Mouse (Mus musculus) hindbrain, embryonic 10.5 days (tissue): Measurements from ENCODE around the gene Kri1. TPM values are rescaled to one million over a fixed set of nuclear protein-coding genes. Genes with fewer than 3 reads are reported as not detected.
"Not testable (repeated sequence)": the region's sequence is repeated elsewhere in the genome, so short reads cannot be mapped to it uniquely, and the experiment has no call there.

Experiments used
- DNase-seq: peaks from one replicate; pipeline ENCODE4 v3.0.0-alpha.2; 2017; ENCODE audit warnings: low spot score
- H3K27ac ChIP-seq: fragments of 300-500 bp; sonication (generic); 2 replicates; pipeline ENCODE4 v1.5.1; 2016; ENCODE audit warnings: mild to moderate bottlenecking, moderate library complexity
- H3K27me3 ChIP-seq: fragments of 300-500 bp; sonication (generic); 2 replicates; pipeline ENCODE4 v1.6.1; 2016; ENCODE audit warnings: mild to moderate bottlenecking; ENCODE audit not compliant: poor library complexity, insufficient read depth, severe bottlenecking
- H3K36me3 ChIP-seq: fragments of 300-500 bp; sonication (generic); 2 replicates; pipeline ENCODE4 v1.6.1; 2016; ENCODE audit warnings: mild to moderate bottlenecking, moderate library complexity
- H3K4me1 ChIP-seq: fragments of 300-500 bp; sonication (generic); replicated peaks from 2 replicates; pipeline ENCODE4 v1.6.1; 2016; ENCODE audit warnings: mild to moderate bottlenecking
- H3K4me3 ChIP-seq: fragments of 300-500 bp; sonication (generic); 2 replicates; pipeline ENCODE4 v1.5.1; 2016; ENCODE audit warnings: mild to moderate bottlenecking, moderate library complexity
- H3K9me3 ChIP-seq: fragments of 300-500 bp; sonication (generic); 2 replicates; pipeline ENCODE4 v1.6.1; 2016; ENCODE audit warnings: mild to moderate bottlenecking, moderate library complexity
- WGBS: fragments of 180-500 bp; shearing (Covaris S2); methylation state at CpG from one replicate; pipeline ENCODE4 v1.1.7; 2016; 5-methylcytosine and 5-hydroxymethylcytosine counted together
- polyA plus RNA-seq: library from polyadenylated mRNA; unstranded; fragments of >200 nt; fragmentation: Nextera tagmentation; extraction: Ambion mirVana; gene quantifications from 2 replicates; pipeline ENCODE4 v1.2.1, GENCODE M21; 2016

The Kri1 gene
- polyA plus RNA-seq, 1 experiment from 2014 or later, result 17.6 TPM

DNA sequence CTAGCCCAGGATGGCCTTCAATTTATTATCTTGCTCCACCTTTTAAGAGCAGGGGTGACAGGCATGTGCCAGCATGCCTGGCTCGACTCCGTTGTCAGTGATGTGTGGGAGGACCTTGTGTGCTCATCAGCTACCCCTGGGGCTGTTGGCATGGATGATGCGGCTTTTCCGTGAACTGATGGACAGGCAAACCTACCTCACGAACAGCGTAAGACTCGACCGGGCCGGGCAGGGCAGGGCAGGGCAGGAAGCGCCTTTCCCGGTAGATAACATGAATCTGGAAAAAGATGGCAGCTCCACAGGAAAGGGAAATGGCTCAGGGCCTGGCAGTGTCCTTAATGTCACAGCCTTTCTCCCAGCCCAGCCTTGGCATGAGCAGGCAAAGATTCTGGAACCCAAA lies 36.5 kb upstream of the Kri1 start:
- no peak for DNase-seq
- H3K27me3 ChIP-seq, result no peaks in the 10 kb centered on the region
- H3K4me1 ChIP-seq, result peaks cover 23% of the 10 kb centered on the region
- no peaks in the 10 kb centered on the region for H3K9me3 ChIP-seq
- no peak overlapping the region for H3K27ac ChIP-seq
- 92% methylated on average over 11 of the region's 11 CpGs for WGBS
- peaks cover 17% of the 10 kb centered on the region; the same call in 1 of the 2 replicates for H3K36me3 ChIP-seq
- H3K4me3 ChIP-seq, result no peak overlapping the region

DNA sequence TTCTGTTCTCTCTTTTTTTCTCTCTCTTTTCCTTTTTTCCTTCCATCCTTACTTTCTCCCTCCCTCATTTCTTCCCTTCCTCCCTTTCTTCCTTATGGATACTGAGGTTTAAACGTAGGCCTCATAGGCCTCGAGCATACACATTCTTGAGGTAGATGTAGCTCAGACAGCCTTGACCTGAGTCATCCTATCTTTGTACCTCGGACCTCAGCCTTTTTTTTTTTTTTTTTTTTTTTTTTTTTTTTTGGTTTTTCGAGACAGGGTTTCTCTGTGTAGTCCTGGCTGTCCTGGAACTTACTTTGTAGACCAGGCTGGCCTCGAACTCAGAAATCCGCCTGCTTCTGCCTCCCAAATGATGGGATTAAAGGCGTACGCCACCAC lies 35.1 kb upstream of the Kri1 start:
- not testable (repeated sequence) for H3K9me3 ChIP-seq, H3K27me3 ChIP-seq, DNase-seq, H3K4me3 ChIP-seq, H3K27ac ChIP-seq
- Histone ChIP-seq H3K4me1 (peaks cover 23% of the 10 kb centered on the region), H3K36me3 (peaks cover 17% of the 10 kb centered on the region; the same call in 1 of the 2 replicates)
- 91% methylated on average over 8 of the region's 8 CpGs for WGBS

DNA sequence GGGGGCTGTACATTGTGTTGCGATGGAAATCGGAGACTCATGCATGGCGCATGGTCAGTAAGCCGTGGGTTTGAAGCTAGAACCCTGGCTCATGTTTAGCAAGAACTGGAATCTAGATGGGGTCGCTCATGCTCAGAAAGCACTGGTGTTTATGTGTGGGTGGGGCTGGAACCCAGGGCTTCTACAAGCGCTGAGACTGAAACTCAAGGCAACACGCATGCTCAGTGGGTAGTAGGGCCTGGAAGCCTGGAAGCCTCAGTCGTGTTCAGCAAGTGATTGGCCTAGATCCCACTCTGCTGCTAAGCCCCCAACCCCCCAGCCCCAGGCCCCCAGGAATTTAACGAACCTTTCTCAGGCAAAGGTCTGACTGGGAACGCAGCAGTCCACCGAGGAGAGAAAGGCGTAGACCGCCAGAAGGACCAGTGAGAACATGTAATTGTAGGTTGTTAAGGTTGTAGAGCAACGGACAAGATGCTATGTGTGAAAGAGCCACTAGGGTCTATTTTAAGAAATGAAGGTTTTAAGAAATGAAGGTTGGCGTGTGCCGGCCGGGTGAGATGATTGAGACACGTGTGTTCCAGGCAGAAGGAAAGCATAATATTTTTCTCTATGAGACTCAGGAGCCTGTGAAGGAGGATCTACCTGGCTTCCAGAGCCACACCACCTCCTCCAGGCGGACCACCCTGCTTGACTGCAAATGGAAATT lies 34.6 kb upstream of the Kri1 start:
- WGBS, result 90% methylated on average over 19 of the region's 19 CpGs

DNA sequence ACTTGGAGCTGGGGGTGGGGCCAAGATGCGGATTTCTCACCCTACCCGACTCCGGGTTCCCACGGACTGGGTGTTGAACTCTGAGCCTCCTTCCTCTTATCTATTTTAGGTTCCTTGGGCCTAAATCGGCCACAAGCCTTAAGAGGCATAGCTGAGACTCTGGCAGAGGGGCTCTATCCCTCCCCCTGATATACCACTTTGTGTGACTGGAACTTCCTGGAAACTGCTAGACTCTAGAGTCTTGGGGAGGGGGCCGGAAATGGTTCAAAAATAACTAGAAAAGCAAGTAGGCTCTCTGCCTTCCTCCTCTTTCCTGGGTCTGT lies 33.7 kb upstream of the Kri1 start:
- Histone ChIP-seq H3K36me3 (peaks cover 15% of the 10 kb centered on the region; the same call in 1 of the 2 replicates), H3K4me1 (peaks cover 23% of the 10 kb centered on the region), H3K27me3 (no peaks in the 10 kb centered on the region), H3K4me3 (peak overlapping the region; percentile 87), H3K9me3 (no peaks in the 10 kb centered on the region), H3K27ac (peak overlapping the region; percentile 88)
- DNase-seq, result peak; percentile 31
- 18% methylated on average over 6 of the region's 6 CpGs for WGBS

More for the DNA sequence above, 34.6 kb upstream of the Kri1 start:
- Histone ChIP-seq H3K36me3 (peaks cover 17% of the 10 kb centered on the region; the same call in 1 of the 2 replicates), H3K9me3 (no peaks in the 10 kb centered on the region), H3K4me3 (peak overlapping the region; percentile 87), H3K27ac (no peak overlapping the region), H3K4me1 (peaks cover 23% of the 10 kb centered on the region), H3K27me3 (no peaks in the 10 kb centered on the region)
- DNase-seq, result no peak

DNA sequence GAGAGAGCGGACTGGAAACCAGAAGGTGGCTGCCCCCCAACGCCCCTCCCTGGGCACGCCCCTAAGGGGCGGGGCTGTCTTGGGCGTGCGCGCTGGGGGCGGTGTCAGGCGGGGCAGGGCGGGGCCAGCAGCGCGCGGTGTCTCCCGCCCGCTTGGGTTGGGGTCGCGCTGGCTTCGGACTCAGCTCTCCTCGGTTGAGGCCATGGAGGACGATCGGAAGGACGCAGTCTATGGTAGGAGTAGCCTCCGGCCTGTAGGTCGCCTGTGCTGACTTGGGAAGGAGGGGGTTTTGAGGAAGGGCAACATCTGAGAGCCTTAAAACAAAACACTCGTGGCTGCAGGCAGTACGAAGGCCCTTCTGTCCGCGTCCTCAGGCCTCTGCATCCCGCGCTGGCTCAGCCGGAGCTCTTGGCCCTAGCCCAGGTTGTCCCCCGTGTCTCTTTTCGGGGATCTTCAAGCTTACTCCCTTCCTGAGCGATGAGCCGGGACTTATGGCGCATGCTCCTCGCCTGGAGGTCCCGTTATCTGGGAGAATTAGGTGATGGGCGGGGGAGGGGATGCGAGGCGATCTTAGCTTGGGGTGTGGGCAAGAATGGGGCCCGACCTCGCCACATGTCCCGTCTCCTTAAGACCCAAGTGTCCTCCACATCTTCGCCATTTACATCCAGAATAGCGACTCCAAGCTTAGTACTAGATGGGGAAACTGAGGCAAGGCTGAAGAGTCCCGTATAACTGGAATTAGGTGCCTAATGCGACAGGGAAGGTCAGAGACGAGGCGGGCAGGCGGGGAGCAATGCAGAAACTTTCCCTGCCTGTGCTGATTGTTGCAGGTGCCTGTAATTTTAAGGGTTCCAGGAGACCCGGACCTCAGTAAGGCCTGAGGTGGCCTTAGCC lies 33.1 kb upstream of the Kri1 start, which contains the start of gene Slc44a2:
Gene Slc44a2 (plus strand): TSS at position 80 of the 894 bp plus-strand sequence.
- Histone ChIP-seq H3K27me3 (no peaks in the 10 kb centered on the region), H3K36me3 (peaks cover 12% of the 10 kb centered on the region; the same call in 1 of the 2 replicates), H3K27ac (peak within 1 kb of the TSS; percentile 88), H3K4me3 (peak within 1 kb of the TSS; percentile 87), H3K9me3 (no peaks in the 10 kb centered on the region), H3K4me1 (peaks cover 23% of the 10 kb centered on the region)
- WGBS, result under 1% methylated on average over 52 of the region's 52 CpGs
- DNase-seq, result peak; percentile 91

DNA sequence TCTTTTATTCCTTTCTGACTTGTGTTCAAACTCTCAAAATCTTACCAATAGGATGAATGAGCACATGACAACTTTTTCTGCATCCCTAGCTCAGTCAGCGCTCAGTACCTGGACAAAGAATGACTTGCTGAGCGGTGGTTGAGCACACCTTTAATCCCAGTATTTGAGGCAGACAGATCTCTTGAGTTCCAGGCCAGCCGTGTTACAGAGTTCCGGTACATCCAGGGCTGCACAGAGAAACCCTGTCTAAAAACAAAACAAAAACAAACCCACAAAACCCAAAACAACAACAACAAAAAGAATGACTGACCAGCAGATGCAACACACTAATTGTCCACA lies 32.5 kb upstream of the Kri1 start:
- H3K36me3 ChIP-seq, result peaks cover 8% of the 10 kb centered on the region; the same call in 1 of the 2 replicates
- H3K4me1 ChIP-seq, result peaks cover 23% of the 10 kb centered on the region
- DNase-seq, result no peak
- H3K27me3 ChIP-seq, result no peaks in the 10 kb centered on the region
- whole genome bisulfite sequencing, result 31% methylated on average over 4 of the region's 4 CpGs
- no peaks in the 10 kb centered on the region for H3K9me3 ChIP-seq
- H3K27ac ChIP-seq, result peak overlapping the region; percentile 88
- H3K4me3 ChIP-seq, result peak overlapping the region; percentile 87

DNA sequence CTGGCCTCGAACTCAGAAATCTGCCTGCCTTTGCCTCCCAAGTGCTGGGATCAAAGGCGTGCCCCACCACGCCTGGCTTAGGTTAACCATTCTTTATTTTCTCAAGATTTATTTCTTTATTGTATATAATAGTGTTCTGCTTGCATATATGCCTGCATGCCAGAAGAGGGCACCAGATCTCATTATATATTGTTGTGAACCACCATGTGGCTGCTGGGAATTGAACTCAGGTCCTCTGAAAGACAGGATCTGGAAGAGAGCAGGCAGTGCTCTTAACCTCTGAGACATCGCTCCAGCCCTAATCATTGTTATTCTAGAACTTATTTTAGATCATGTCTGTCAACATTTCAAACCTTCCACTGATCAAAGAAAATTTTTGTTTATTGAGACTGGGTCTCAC lies 31.7 kb upstream of the Kri1 start:
- WGBS, result 95% methylated on average over 4 of the region's 4 CpGs
- Histone ChIP-seq H3K4me1 (peaks cover 23% of the 10 kb centered on the region), H3K27me3 (no peaks in the 10 kb centered on the region), H3K4me3 (no peak overlapping the region), H3K27ac (no peak overlapping the region), H3K9me3 (no peaks in the 10 kb centered on the region), H3K36me3 (peaks cover 2% of the 10 kb centered on the region; the same call in 1 of the 2 replicates)
- DNase-seq, result no peak

DNA sequence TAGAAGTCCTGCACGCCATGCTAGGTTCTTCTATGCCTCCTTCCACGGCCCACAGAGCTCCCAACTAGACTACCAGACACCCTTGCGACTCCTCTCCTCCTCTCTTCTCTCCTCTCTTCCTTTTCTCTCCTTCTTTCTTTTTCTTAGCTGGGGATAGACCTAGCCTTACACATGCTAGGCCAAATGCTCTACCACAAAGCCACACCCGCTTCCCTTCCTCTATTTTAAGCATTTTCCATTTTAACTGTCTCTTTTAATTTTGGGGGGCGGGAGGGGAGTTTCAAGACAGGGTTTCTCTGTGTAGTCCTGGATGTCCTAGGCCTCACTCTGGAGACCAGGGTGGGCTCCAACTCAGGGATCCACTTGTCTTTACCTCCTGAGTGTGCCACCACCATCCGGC lies 31.0 kb upstream of the Kri1 start:
- whole genome bisulfite sequencing, result 90% methylated on average over 6 of the region's 6 CpGs
- no peak overlapping the region for H3K27ac ChIP-seq

DNA sequence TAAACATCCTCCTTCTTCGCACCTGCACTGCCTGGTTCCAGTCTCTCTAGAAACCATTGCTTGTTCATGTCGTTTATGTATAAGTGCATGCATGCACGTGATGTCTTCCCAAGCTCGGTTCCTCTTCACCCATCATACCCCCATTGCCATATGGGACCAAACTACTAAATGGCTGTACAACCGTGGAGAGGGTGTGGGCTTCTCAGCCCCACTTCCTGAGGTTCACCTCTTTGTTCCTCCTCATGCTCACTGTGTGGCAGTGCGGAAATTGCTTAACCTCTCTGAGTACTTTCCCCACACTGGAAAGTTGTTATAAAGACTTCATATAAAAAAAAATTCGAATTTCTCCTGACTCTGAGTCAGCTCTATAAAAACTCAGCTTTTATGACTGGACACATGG lies 28.9 kb upstream of the Kri1 start:
- no peaks in the 10 kb centered on the region for H3K36me3 ChIP-seq
- H3K27me3 ChIP-seq, result peaks cover 15% of the 10 kb centered on the region
- no peak overlapping the region for H3K27ac ChIP-seq
- no peak overlapping the region for H3K4me3 ChIP-seq
- no peak for DNase-seq
- H3K4me1 ChIP-seq, result peaks cover 19% of the 10 kb centered on the region
- no peaks in the 10 kb centered on the region for H3K9me3 ChIP-seq
- 82% methylated on average over 7 of the region's 7 CpGs for WGBS

More for the DNA sequence above, 31.0 kb upstream of the Kri1 start:
- H3K9me3 ChIP-seq, result no peaks in the 10 kb centered on the region
- H3K27me3 ChIP-seq, result no peaks in the 10 kb centered on the region
- H3K4me1 ChIP-seq, result peaks cover 23% of the 10 kb centered on the region
- no peak for DNase-seq
- no peaks in the 10 kb centered on the region for H3K36me3 ChIP-seq
- no peak overlapping the region for H3K4me3 ChIP-seq

DNA sequence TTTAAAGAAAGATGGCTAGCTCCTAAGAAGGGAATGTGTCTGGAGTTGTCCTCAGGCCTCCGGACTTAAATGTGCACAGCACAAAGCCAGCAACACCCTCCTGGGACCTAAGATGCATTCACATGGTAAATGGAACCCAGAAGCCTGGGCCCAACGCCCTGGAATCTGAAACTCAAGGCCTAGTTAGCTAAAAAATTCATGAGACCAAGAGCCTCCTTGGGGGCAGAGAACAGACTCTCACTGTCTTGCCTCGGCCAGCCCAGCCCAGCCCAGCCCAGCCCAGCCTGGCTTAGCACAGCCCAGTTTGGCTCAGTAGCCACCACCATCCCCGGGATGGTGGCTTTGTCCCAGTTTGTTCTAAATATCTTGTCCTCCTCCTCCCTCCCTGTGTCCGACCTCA lies 27.7 kb upstream of the Kri1 start:
- 59% methylated on average over 5 of the region's 5 CpGs for WGBS
- H3K36me3 ChIP-seq, result no peaks in the 10 kb centered on the region
- DNase-seq, result no peak
- H3K27ac ChIP-seq, result no peak overlapping the region
- H3K27me3 ChIP-seq, result peaks cover 23% of the 10 kb centered on the region
- no peaks in the 10 kb centered on the region for H3K9me3 ChIP-seq
- H3K4me1 ChIP-seq, result peaks cover 10% of the 10 kb centered on the region
- no peak overlapping the region for H3K4me3 ChIP-seq

DNA sequence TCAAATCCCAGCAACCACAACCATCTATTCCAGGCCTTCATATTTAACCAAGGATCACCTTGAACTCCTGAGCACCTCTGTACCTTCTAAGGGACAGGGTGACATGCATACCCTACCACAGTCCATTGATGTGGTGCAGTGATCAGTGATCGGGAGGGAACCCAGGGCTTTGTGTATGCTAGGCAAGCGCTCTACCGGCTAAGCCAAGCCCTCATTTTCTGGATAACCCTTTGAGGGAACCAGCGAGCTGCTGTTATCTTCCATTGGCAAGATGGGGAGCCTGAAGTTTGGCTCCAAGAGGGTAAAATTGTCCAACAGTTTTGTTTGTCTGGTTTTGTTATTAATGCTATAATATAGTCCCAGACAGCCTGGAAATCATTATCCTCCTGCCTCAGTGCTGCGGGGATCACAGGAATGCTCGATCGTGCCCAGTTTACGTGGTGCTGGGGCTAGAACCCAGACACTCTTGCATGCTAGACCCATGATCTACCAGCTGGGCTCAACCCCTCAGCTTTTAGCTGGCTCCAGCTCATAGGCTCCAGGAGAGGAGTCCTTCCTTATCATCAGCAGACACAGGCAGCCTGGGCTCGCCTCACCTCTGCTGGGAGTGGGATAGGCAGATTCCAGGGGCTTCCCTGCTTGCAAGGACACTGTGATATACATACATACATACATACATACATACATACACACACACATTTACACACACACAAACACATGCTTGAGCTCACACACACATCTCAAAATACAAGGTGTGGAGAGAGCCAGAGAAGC lies 26.8 kb upstream of the Kri1 start:
- Histone ChIP-seq H3K27ac (no peak overlapping the region), H3K36me3 (no peaks in the 10 kb centered on the region), H3K4me3 (no peak overlapping the region), H3K27me3 (peaks cover 23% of the 10 kb centered on the region), H3K9me3 (no peaks in the 10 kb centered on the region), H3K4me1 (peaks cover 11% of the 10 kb centered on the region)
- 90% methylated on average over 9 of the region's 9 CpGs for WGBS
- no peak for DNase-seq

DNA sequence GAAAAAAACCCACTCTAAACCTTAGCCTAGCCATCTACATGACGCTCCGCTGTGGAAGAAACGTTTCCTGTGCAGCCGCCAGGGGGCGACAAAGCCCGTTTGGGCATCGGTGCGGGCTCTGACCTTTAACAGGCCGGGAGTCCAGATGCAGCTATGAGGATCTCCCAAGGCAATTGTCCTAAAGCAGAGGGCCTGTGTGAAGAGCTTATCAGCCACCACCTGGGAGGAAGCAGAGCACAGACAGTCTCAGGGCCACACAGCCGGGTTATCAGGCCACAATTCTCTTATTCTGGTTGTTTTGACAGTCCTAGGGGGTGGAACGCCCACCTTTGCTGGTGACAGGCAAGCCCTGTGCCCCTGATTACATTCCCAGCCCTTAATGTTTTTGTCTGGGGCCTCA lies 25.6 kb upstream of the Kri1 start:
- no peak overlapping the region for H3K4me3 ChIP-seq
- DNase-seq, result peak; percentile 90
- H3K9me3 ChIP-seq, result no peaks in the 10 kb centered on the region
- peaks cover 23% of the 10 kb centered on the region for H3K27me3 ChIP-seq
- H3K27ac ChIP-seq, result no peak overlapping the region
- 9% methylated on average over 11 of the region's 11 CpGs for WGBS
- peaks cover 12% of the 10 kb centered on the region for H3K4me1 ChIP-seq
- no peaks in the 10 kb centered on the region for H3K36me3 ChIP-seq
